Mouse (Mus musculus) cortical plate, adult 2 months (tissue): ENCODE measurements around the gene Ptpn11.

Experiments used
- CTCF ChIP-seq: fragments of 200-500 bp; IDR thresholded peaks from 2 replicates; pipeline ENCODE4 v1.5.1; 2011; ENCODE audit warnings: mild to moderate bottlenecking, control low read depth, low read length; ENCODE audit not compliant: insufficient read depth; ENCODE audit errors: extremely low read depth
- POLR2A ChIP-seq: fragments of 200-500 bp; IDR thresholded peaks from 2 replicates; pipeline ENCODE4 v1.6.1; 2011; ENCODE audit warnings: mild to moderate bottlenecking, low read length, control low read depth; ENCODE audit not compliant: insufficient read depth; ENCODE audit errors: extremely low read depth

GRCm38 (mm10) chr5:121166884-121167283 is 24.3 kb downstream of the Ptpn11 start:
- TF ChIP-seq CTCF (no peak), POLR2A (no peak)
